Mouse (Mus musculus) hindbrain, embryonic 12.5 days (tissue): ENCODE measurements around the gene Sox2. TPM values are rescaled to one million over a fixed set of nuclear protein-coding genes. Genes with fewer than 3 reads are reported as not detected.

Source experiments
- ATAC-seq: fragments of 200-750 bp; cut with Nextera tagmentation; 2 replicates; pipeline ENCODE4 v1.8.0; 2017; ENCODE audit warnings: moderate TSS enrichment; ENCODE audit not compliant: low FRiP score
- H3K27ac ChIP-seq: fragments of 300-500 bp; sonication (generic); 2 replicates; pipeline ENCODE4 v1.5.1; 2016; ENCODE audit warnings: mild to moderate bottlenecking
- H3K27me3 ChIP-seq: fragments of 300-500 bp; sonication (generic); 2 replicates; pipeline ENCODE4 v1.6.1; 2016; ENCODE audit warnings: mild to moderate bottlenecking
- H3K36me3 ChIP-seq: fragments of 300-500 bp; sonication (generic); 2 replicates; pipeline ENCODE4 v1.6.1; 2016; ENCODE audit warnings: mild to moderate bottlenecking
- H3K4me1 ChIP-seq: fragments of 300-500 bp; sonication (generic); 2 replicates; pipeline ENCODE4 v1.6.1; 2016
- H3K4me2 ChIP-seq: fragments of 300-500 bp; sonication (generic); replicated peaks from 2 replicates; pipeline ENCODE4 v1.6.1; 2016; ENCODE audit warnings: mild to moderate bottlenecking
- H3K4me3 ChIP-seq: fragments of 300-500 bp; sonication (generic); 2 replicates; pipeline ENCODE4 v1.5.1; 2016; ENCODE audit warnings: mild to moderate bottlenecking
- H3K9ac ChIP-seq: fragments of 300-500 bp; sonication (generic); 2 replicates; pipeline ENCODE4 v1.6.1; 2016; ENCODE audit warnings: mild to moderate bottlenecking, moderate library complexity
- H3K9me3 ChIP-seq: fragments of 300-500 bp; sonication (generic); replicated peaks from 2 replicates; pipeline ENCODE4 v1.6.1; 2016; ENCODE audit warnings: mild to moderate bottlenecking
- WGBS: fragments of 180-500 bp; shearing (Covaris S2); methylation state at CpG from one replicate; pipeline ENCODE4 v1.1.7; 2016; 5-methylcytosine and 5-hydroxymethylcytosine counted together
- microRNA counts: library from miRNA; unstranded; fragments of <30 nt; microRNA quantifications from one replicate; lab custom pipeline; 2017
- microRNA-seq: library from miRNA; unstranded; fragments of <30 nt; microRNA quantifications from one replicate; pipeline ENCODE4, GENCODE M21; 2017
- polyA plus RNA-seq: library from polyadenylated mRNA; unstranded; fragments of >200 nt; fragmentation: Nextera tagmentation; extraction: Ambion mirVana; gene quantifications from 2 replicates; pipeline ENCODE4 v1.2.1, GENCODE M21; 2016

Gene Sox2
- polyA plus RNA-seq, 1 experiment from 2014 or later: 39.5 TPM

- Histone ChIP-seq H3K36me3 (no peaks in the 10 kb centered on the region), H3K27me3 (no peaks in the 10 kb centered on the region), H3K4me2 (peak overlapping the region; percentile 55), H3K9ac (peak overlapping the region; percentile 23; the same call in 1 of the 2 replicates), H3K4me1 (peaks cover 12% of the 10 kb centered on the region), H3K27ac (peak overlapping the region; percentile 64; the same call in 1 of the 2 replicates), H3K9me3 (no peaks in the 10 kb centered on the region), H3K4me3 (peak overlapping the region; percentile 24)
- 5% methylated on average over 20 of the region's 20 CpGs for whole genome bisulfite sequencing
- peak; percentile 86 for ATAC-seq
These were observed 41.6 kb downstream of the Sox2 start for GRCm38 (mm10) chr3:34691703-34692393.

- Histone ChIP-seq H3K4me3 (peak overlapping the region; percentile 24), H3K27me3 (no peaks in the 10 kb centered on the region), H3K4me1 (peaks cover 12% of the 10 kb centered on the region), H3K9me3 (no peaks in the 10 kb centered on the region), H3K4me2 (peak overlapping the region; percentile 55), H3K9ac (peak overlapping the region; percentile 23; the same call in 1 of the 2 replicates), H3K36me3 (no peaks in the 10 kb centered on the region), H3K27ac (peak overlapping the region; percentile 64; the same call in 1 of the 2 replicates)
- WGBS: 9% methylated on average over 14 of the region's 15 CpGs
- ATAC-seq: peak; percentile 63
These were observed 42.2 kb downstream of the Sox2 start for GRCm38 (mm10) chr3:34692394-34692745.

MicroRNAs within 50 kb of the gene (microRNA counts, 519-probe panel; counts per million panel counts)
- microRNA mmu-miR-1897-3p (lab: Ali Mortazavi, UCI): 470 counts per million, percentile 58 among the panel's probes with 10 or more counts

Small RNA genes within 50 kb of the gene (microRNA-seq; reads per million reads assigned to microRNA genes)
- not detected for gene Mir1897
